Mouse (Mus musculus): ENCODE measurements at regions not wholly inside any gene's neighbourhood (a gene's known extent, or its start where the extent isn't known, plus 50 kb on each side); places are given as distances from the start of the nearest gene placed in this dataset.

GRCm38 (mm10) chr3:103517376-103518304, 57.4 kb upstream of the Syt6 start:
- no peak overlapping the region for H3K27ac ChIP-seq (ENCODE audit: low read length)
- H3K27me3 ChIP-seq (ENCODE audit: control insufficient read depth, insufficient read depth, low read depth, low read length): no peaks in the 10 kb centered on the region
- no peak overlapping the region for H3K4me2 ChIP-seq (ENCODE audit: low read depth, low read length)
- H3K4me3 ChIP-seq (ENCODE audit: low read length): no peak overlapping the region
- WGBS: 54% methylated on average over 8 of the region's 8 CpGs
- peaks cover 2% of the 10 kb centered on the region; the same call in 1 of the 2 replicates for H3K4me1 ChIP-seq (replicated peaks; ENCODE audit: control insufficient read depth, insufficient read depth, low read length)
- H3K36me3 ChIP-seq (ENCODE audit: control insufficient read depth, insufficient read depth, low read length): no peaks in the 10 kb centered on the region
- no peak overlapping the region for H3K9ac ChIP-seq (ENCODE audit: low read length)
- H3K9me3 ChIP-seq (ENCODE audit: control insufficient read depth, low read length): no peaks in the 10 kb centered on the region
- ATAC-seq (ENCODE audit: low read depth): no peak

DNA sequence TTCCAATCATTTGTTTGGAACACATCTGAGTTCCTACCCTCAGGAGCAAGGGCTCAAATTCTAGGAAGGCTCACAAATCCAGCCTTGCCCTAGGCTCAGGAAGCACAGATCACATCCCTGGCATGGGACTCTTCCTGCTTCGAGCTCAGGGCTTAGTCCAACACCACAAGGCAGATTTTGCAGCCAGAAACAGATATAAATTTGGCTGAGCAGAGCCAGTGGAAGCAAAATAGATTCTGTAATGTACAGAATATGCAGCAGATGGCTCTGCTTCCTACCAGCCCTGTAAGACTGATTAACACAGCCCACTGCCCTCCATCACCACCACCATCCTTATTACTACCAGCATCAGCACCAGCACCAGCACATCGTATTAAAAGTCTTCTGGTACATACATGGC, 56.4 kb upstream of the Syt6 start:
- no peak overlapping the region for H3K9ac ChIP-seq (ENCODE audit: low read length)
- H3K27me3 ChIP-seq (ENCODE audit: control insufficient read depth, insufficient read depth, low read depth, low read length): no peaks in the 10 kb centered on the region
- H3K9me3 ChIP-seq (ENCODE audit: control insufficient read depth, low read length): no peaks in the 10 kb centered on the region
- WGBS: 70% methylated on average over 2 of the region's 2 CpGs
- peaks cover 2% of the 10 kb centered on the region; the same call in 1 of the 2 replicates for H3K4me1 ChIP-seq (replicated peaks; ENCODE audit: control insufficient read depth, insufficient read depth, low read length)
- H3K27ac ChIP-seq (ENCODE audit: low read length): no peak overlapping the region
- ATAC-seq (ENCODE audit: low read depth): no peak
- H3K4me2 ChIP-seq (ENCODE audit: low read depth, low read length): no peak overlapping the region
- no peak overlapping the region for H3K4me3 ChIP-seq (ENCODE audit: low read length)
- no peaks in the 10 kb centered on the region for H3K36me3 ChIP-seq (ENCODE audit: control insufficient read depth, insufficient read depth, low read length)

Measured in lung, embryonic 16.5 days (tissue).